Mouse (Mus musculus) thymus, adult 2 months (tissue): ENCODE measurements at regions not wholly inside any gene's neighbourhood (a gene's known extent, or its start where the extent isn't known, plus 50 kb on each side); places are given as distances from the start of the nearest gene placed in this dataset.

Experiments
- CTCF ChIP-seq: fragments of 200-500 bp; IDR thresholded peaks from 2 replicates; pipeline ENCODE4 v1.5.1; 2012; ENCODE audit warnings: mild to moderate bottlenecking, control low read depth, low read length, moderate library complexity, borderline replicate concordance; ENCODE audit not compliant: control insufficient read depth, poor library complexity, insufficient read depth; ENCODE audit errors: extremely low read depth
- POLR2A ChIP-seq: fragments of 200-500 bp; IDR thresholded peaks from 2 replicates; pipeline ENCODE4 v1.6.1; 2012; ENCODE audit warnings: mild to moderate bottlenecking, low read length, control low read depth, moderate library complexity; ENCODE audit not compliant: control insufficient read depth, poor library complexity, insufficient read depth; ENCODE audit errors: extremely low read depth

GRCm38 (mm10) chr12:25795092-25795491 is 620.0 kb downstream of the Rnf144a start:
- TF ChIP-seq POLR2A (no peak), CTCF (no peak)
